Mouse (Mus musculus) cerebellum, postnatal 36 days (tissue): ENCODE data around the gene Inpp1.

ENCODE experiments used
- DNase-seq, 2 experiments: peaks; one replicate each; pipeline ENCODE4 v3.0.0; 2021 to 2022; ENCODE audit warnings: mixed read lengths in 2 of 2

Gene Inpp1

GRCm38 (mm10) chr1:52787254-52787653 is 30.2 kb downstream of the Inpp1 start:
- DNase-seq = no peak

DNA sequence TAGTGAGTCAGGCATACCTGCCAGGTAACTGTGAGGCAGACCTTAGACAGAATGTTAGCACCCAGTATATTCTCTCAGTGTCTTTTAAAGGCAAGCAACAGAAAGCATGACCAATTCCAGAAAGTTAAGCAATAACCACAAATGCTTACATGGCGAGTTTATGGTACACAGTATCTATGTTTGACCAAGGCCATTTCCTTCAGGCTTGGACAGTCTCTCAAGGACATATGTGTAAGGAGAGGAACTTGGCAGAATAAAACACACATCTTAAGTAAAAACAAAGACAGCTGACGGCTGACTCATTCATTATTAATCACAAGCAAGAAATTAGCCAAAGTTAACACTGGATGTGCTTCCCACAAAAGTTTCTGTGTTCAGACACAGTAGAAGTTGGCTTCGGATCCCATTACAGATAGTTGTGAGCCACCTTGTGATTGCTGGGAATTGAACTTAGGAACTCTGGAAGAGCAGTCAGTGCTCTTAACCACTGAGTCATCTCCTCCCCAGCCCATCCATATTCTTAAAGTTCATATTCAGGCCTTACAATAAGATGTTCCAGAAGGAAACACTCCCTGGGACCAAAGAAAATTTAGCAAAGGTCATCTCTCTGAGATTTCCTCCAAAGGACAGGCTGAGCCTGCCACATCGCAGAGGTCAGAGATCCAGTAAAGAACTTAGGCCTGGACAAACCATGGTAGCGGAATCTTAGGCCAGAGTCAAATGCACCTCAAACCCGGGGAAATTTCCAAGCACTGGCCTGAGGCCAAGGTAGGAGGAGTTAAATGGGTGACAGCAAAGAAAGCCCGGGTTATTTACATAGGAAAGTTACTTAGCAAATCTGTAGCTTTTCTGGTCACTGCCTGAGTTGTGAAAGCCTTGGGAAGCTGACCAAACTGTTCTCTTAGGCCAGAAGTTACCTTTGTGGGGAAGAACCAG is 52.0 kb downstream of the Inpp1 start:
- DNase-seq = no peak

- DNase-seq = no peak
Measured at GRCm38 (mm10) chr1:52763894-52764809, 53.3 kb downstream of the Inpp1 start.

DNA sequence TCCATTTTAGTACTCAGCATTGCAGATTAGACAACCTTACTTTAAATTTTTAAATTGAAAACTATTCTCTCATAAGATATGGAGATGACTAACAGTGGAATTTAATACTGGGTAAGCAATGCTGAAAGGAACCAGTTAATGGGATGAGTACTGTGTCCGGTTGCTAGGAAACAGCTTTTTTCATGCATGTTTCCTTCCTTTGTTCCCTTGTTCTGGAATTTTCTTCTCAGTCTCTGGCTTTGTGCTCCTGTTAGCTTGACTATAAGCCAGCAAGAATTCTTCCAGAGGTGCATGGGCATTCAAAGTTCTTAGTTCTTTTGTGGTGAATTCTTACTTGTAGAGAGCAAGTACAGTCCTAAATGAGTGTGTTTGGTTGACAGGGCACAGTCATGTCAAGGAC is 59.3 kb downstream of the Inpp1 start:
- DNase-seq = no peak

- DNase-seq = no peak
Measured at GRCm38 (mm10) chr1:52754331-52754730, 63.2 kb downstream of the Inpp1 start.

GRCm38 (mm10) chr1:52753828-52754227 is 63.7 kb downstream of the Inpp1 start:
- DNase-seq = no peak

DNA sequence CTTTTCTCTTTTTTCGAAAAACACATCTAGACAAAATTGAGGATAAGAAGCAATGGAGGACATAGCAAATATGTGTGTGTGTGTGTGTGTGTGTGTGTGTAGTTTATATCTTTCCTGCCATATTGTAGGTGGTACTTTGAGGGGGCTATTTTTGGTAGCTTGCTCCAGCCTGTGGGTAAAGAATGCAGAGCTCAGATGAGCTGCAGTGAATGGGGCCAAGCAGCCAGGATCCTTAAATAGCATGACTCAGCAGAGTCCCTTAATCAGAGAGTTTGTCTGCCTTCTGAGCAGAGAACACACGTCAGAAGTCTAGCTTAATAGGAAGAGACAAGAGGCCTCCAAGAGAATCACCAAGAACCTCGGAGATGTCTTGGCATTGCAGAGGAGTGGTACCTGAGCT is 64.8 kb downstream of the Inpp1 start:
- DNase-seq = no peak

- no peak for DNase-seq
Measured at GRCm38 (mm10) chr1:52751634-52752033, 65.9 kb downstream of the Inpp1 start.

GRCm38 (mm10) chr1:52749978-52750377 is 67.5 kb downstream of the Inpp1 start:
- DNase-seq = no peak

DNA sequence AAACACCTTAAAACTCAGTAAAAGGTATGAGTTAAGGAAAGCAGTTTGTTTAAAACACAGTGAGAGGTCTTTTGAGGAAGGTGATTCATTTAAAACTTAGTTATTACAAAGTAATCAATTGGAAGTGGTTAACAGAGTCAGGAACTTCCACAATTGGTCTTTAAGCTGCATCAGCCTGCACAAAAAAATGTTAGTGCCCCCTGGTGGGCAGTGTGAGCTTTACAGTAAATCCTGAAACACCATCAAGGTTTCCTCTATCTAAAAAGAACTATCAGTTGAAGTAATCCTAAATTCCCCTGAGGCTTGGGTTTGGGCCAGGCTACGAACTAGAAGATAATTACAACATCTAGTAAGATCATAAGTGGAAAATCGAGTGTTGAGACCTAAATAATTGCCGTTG is 69.2 kb downstream of the Inpp1 start:
- DNase-seq = peak; percentile 74 to 78

- DNase-seq = no peak
Measured at GRCm38 (mm10) chr1:52742567-52742966, 74.9 kb downstream of the Inpp1 start.
